Mouse (Mus musculus) lung, adult 2 months (tissue): ENCODE measurements around the gene Kcnma1.

Experiments
- CTCF ChIP-seq: fragments of 200-500 bp; IDR thresholded peaks from 2 replicates; pipeline ENCODE4 v1.5.1; 2011; ENCODE audit warnings: mild to moderate bottlenecking, low read length, control low read depth; ENCODE audit not compliant: insufficient read depth
- POLR2A ChIP-seq: fragments of 200-500 bp; IDR thresholded peaks from 2 replicates; pipeline ENCODE4 v1.6.1; 2011; ENCODE audit warnings: low read depth, mild to moderate bottlenecking, control low read depth, low read length, borderline replicate concordance; ENCODE audit errors: extremely low read depth

GRCm38 (mm10) chr14:23485802-23486500 is 528.3 kb downstream of the Kcnma1 start:
- no peak for TF ChIP-seq POLR2A
- TF ChIP-seq CTCF = no peak
